Mouse (Mus musculus) hindbrain, postnatal 0 days (tissue): Measurements from ENCODE around the gene Gm16223. TPM values are rescaled to one million over a fixed set of nuclear protein-coding genes. Genes with fewer than 3 reads are reported as not detected.

Experiments
- ATAC-seq: fragments of 200-750 bp; cut with Nextera tagmentation; 2 replicates; pipeline ENCODE4 v1.8.0; 2017; ENCODE audit warnings: mild to moderate bottlenecking, moderate TSS enrichment, moderate library complexity
- DNase-seq: peaks from one replicate; pipeline ENCODE4 v3.0.0-alpha.2; 2015; ENCODE audit warnings: low spot score
- H3K27ac ChIP-seq: fragments of 300-500 bp; sonication (generic); 2 replicates; pipeline ENCODE4 v1.5.1; 2014; ENCODE audit warnings: mild to moderate bottlenecking
- H3K27me3 ChIP-seq: fragments of 300-500 bp; sonication (generic); 2 replicates; pipeline ENCODE4 v1.6.1; 2014; ENCODE audit warnings: low read length, mixed read lengths; ENCODE audit not compliant: insufficient read depth
- H3K36me3 ChIP-seq: fragments of 300-500 bp; sonication (generic); 2 replicates; pipeline ENCODE4 v1.6.1; 2014; ENCODE audit warnings: low read length, mixed read lengths; ENCODE audit not compliant: insufficient read depth
- H3K4me1 ChIP-seq: fragments of 300-500 bp; sonication (generic); 2 replicates; pipeline ENCODE4 v1.6.1; 2014; ENCODE audit warnings: antibody characterized with exemption, low read length, mixed read lengths; ENCODE audit not compliant: insufficient read depth
- H3K4me2 ChIP-seq: fragments of 300-500 bp; sonication (generic); 2 replicates; pipeline ENCODE4 v1.6.1; 2014; ENCODE audit warnings: low read depth, mild to moderate bottlenecking, low read length, moderate library complexity, mixed read lengths
- H3K4me3 ChIP-seq: fragments of 300-500 bp; sonication (generic); 2 replicates; pipeline ENCODE4 v1.5.1; 2014; ENCODE audit warnings: low read length
- H3K9ac ChIP-seq: fragments of 300-500 bp; sonication (generic); replicated peaks from 2 replicates; pipeline ENCODE4 v1.6.1; 2014; ENCODE audit warnings: mild to moderate bottlenecking, low read length, moderate library complexity, mixed read lengths
- H3K9me3 ChIP-seq: fragments of 300-500 bp; sonication (generic); 2 replicates; pipeline ENCODE4 v1.6.1; 2016; ENCODE audit warnings: low read length, mixed read lengths
- CTCF ChIP-seq: IDR thresholded peaks from 2 replicates; pipeline ENCODE4 v1.5.1; 2016; ENCODE audit warnings: antibody characterized with exemption, control low read depth, low read depth
- WGBS: fragments of 180-500 bp; shearing (Covaris S2); extraction: QIAGEN DNeasy Blood & Tissue Kit; methylation state at CpG from one replicate; pipeline ENCODE4 v1.1.7; 2014; 5-methylcytosine and 5-hydroxymethylcytosine counted together
- polyA plus RNA-seq: library from polyadenylated mRNA; unstranded; fragments of >200 nt; fragmentation: Nextera tagmentation; extraction: Ambion mirVana; gene quantifications from 2 replicates; pipeline ENCODE4 v1.2.1, GENCODE M21; 2015
- total RNA-seq: library from RNA; depleted of rRNA; stranded (reverse); fragments of >200 nt; gene quantifications from 2 replicates; pipeline ENCODE4 v1.2.3, GENCODE M21; 2014

The Gm16223 gene
- total and polyA plus RNA-seq, 2 experiments from 2014 or later: not detected

DNA sequence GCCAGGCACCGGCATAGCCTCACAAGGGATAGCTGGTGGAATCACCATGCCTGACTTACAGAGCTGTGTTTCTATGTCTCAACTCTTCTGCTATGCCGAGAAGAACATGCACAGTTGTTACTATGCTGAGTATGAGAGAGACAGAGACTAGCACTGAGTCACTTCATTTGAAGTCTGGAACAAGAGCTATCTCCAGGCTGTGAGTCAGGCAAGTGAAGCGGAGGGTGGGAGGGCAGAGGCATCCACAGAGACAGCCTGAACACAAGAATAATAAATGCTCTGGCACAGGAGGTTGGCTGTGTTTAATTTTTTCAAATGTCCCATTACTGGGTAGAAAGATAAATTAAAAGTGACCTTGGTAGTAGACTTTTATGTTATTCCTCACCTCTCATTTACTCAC is 100.3 kb downstream of the Gm16223 start:
- WGBS: 94% methylated on average over 3 of the region's 3 CpGs
- no peak overlapping the region for H3K4me2 ChIP-seq
- H3K36me3 ChIP-seq: no peaks in the 10 kb centered on the region
- ATAC-seq (no peak), DNase-seq (no peak)
- no peak overlapping the region for H3K9ac ChIP-seq
- no peak overlapping the region for H3K4me3 ChIP-seq
- no peaks in the 10 kb centered on the region for H3K4me1 ChIP-seq
- H3K27ac ChIP-seq: no peak overlapping the region
- no peaks in the 10 kb centered on the region for H3K27me3 ChIP-seq
- TF ChIP-seq CTCF: no peak
- no peaks in the 10 kb centered on the region for H3K9me3 ChIP-seq

DNA sequence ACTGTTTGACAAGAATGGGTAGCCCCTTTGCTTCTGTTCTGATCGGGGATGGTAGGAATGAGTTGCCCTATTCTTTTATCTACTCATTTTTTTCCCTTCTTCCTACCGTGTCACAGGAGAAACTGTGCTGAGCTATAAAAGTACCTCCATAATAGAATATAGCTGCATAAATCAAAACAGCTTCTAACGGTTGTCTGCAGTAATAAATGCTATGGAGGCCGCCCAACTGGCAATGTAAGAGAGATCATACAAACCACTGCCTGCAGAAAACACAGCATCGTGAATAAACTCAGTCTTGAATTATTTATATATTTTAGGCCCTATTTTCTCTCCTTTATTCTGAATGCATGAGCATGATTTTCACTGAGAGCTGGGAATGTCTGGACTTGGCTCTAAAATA is 101.0 kb downstream of the Gm16223 start:
- DNase-seq: no peak
- 69% methylated on average over 5 of the region's 5 CpGs for WGBS
- TF ChIP-seq CTCF: no peak

DNA sequence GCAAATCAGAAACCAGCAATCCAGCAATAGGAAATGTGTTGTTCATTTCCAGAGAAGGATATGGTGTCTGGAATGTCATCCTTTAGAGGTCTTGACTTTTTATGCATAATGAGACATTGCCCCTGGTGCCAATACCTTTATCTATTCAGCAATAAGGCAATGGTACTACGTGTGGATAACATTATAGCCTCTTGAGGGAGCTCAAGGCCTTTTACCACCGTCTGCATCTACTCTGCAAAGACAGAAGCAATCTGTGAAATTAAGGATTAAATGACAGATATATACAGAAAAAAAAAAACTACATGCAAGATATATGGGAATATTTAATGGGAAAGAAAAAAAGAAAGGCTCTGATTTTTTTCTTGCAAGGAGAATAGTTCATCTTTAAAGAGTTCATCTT is 106.3 kb downstream of the Gm16223 start:
- Histone ChIP-seq H3K9ac (no peak overlapping the region), H3K4me1 (no peaks in the 10 kb centered on the region), H3K4me3 (no peak overlapping the region), H3K27ac (no peak overlapping the region), H3K9me3 (no peaks in the 10 kb centered on the region), H3K4me2 (no peak overlapping the region), H3K36me3 (no peaks in the 10 kb centered on the region), H3K27me3 (no peaks in the 10 kb centered on the region)
- DNase-seq: peak; percentile 35
- TF ChIP-seq CTCF: peak; percentile 46
- ATAC-seq: no peak
- 66% methylated on average over 2 of the region's 2 CpGs for WGBS

More for the DNA sequence above, 101.0 kb downstream of the Gm16223 start:
- H3K27me3 ChIP-seq: no peaks in the 10 kb centered on the region
- no peaks in the 10 kb centered on the region for H3K9me3 ChIP-seq
- no peak overlapping the region for H3K9ac ChIP-seq
- no peak overlapping the region for H3K27ac ChIP-seq
- no peaks in the 10 kb centered on the region for H3K4me1 ChIP-seq
- ATAC-seq: no peak
- H3K4me3 ChIP-seq: no peak overlapping the region
- H3K4me2 ChIP-seq: no peak overlapping the region
- H3K36me3 ChIP-seq: no peaks in the 10 kb centered on the region

GRCm38 (mm10) chr5:42175424-42175823 is 107.7 kb downstream of the Gm16223 start:
- H3K4me1 ChIP-seq: no peaks in the 10 kb centered on the region
- 53% methylated on average over 2 of the region's 2 CpGs for WGBS
- H3K27ac ChIP-seq: no peak overlapping the region
- TF ChIP-seq CTCF: no peak
- H3K9ac ChIP-seq: no peak overlapping the region
- no peak overlapping the region for H3K4me3 ChIP-seq
- H3K36me3 ChIP-seq: no peaks in the 10 kb centered on the region
- ATAC-seq (no peak), DNase-seq (no peak)
- no peaks in the 10 kb centered on the region for H3K9me3 ChIP-seq
- no peak overlapping the region for H3K4me2 ChIP-seq
- H3K27me3 ChIP-seq: no peaks in the 10 kb centered on the region

- DNase-seq (peak; percentile 5), ATAC-seq (no peak; the same call in 1 of the 2 replicates)
- 28% methylated on average over 3 of the region's 3 CpGs for WGBS
- H3K9ac ChIP-seq: no peak overlapping the region
- TF ChIP-seq CTCF: no peak
- H3K27me3 ChIP-seq: no peaks in the 10 kb centered on the region
- no peak overlapping the region for H3K4me2 ChIP-seq
- no peak overlapping the region for H3K4me3 ChIP-seq
- no peaks in the 10 kb centered on the region for H3K9me3 ChIP-seq
- H3K27ac ChIP-seq: no peak overlapping the region
- H3K36me3 ChIP-seq: no peaks in the 10 kb centered on the region
- H3K4me1 ChIP-seq: no peaks in the 10 kb centered on the region
Measured at GRCm38 (mm10) chr5:42198493-42198892, 130.7 kb downstream of the Gm16223 start.

DNA sequence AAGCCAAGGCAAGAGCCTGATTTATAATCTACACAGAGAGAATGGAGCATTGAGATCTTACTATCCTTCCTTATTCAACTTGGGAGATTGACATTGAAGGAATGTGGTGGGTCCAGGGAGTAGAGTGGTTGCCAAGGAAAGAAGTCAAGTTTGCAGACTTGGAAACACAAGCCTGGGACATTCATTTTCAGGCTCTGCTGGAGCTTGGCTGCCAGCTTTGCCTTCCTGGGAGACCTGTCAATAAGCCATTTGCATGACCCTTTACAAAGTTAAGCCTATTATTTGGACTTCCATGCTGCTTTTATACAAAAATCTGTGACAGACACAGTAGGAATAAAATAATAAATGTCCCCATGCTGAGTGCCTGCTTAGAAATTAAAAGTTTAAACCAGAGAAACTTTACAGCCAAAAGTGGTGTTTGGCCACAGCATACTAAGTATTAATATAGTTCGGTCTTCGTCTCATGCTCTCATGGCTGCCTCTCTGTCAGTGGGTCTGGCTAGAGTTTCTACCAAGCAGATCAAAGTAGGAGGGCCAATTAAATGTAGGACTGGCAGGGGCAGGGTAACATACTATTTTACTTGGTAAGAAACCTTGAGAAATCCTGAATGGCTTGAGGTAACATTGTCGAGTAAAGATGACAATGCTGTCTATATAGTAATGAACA is 139.8 kb downstream of the Gm16223 start:
- 45% methylated on average over 3 of the region's 3 CpGs for WGBS
- Histone ChIP-seq H3K4me3 (no peak overlapping the region), H3K27me3 (no peaks in the 10 kb centered on the region), H3K9me3 (no peaks in the 10 kb centered on the region), H3K9ac (no peak overlapping the region), H3K36me3 (no peaks in the 10 kb centered on the region), H3K4me1 (no peaks in the 10 kb centered on the region), H3K27ac (no peak overlapping the region), H3K4me2 (no peak overlapping the region)
- TF ChIP-seq CTCF: no peak
- DNase-seq (peak; percentile 54), ATAC-seq (peak; percentile 91)

GRCm38 (mm10) chr5:42211554-42212338 is 144.0 kb downstream of the Gm16223 start:
- Histone ChIP-seq H3K36me3 (no peaks in the 10 kb centered on the region), H3K4me3 (no peak overlapping the region), H3K27me3 (no peaks in the 10 kb centered on the region), H3K9ac (no peak overlapping the region), H3K27ac (no peak overlapping the region), H3K4me1 (no peaks in the 10 kb centered on the region), H3K9me3 (no peaks in the 10 kb centered on the region), H3K4me2 (no peak overlapping the region)
- no peak for TF ChIP-seq CTCF
- DNase-seq (no peak), ATAC-seq (0 out of 2 replicates have a peak, but pooled peaks have one; percentile 27)
- 45% methylated on average over 4 of the region's 4 CpGs for WGBS
